Mouse (Mus musculus): ENCODE measurements around the gene Cdc25b. TPM values are rescaled to one million over a fixed set of nuclear protein-coding genes. Genes with fewer than 3 reads are reported as not detected.

Gene Cdc25b
- polyA plus RNA-seq, 1 experiment, result 73.8 TPM

GRCm38 (mm10) chr2:131177932-131178331, 8.8 kb upstream of the Cdc25b start:
- TF ChIP-seq MAX (IDR thresholded peaks at IDR 0.05), result peak; percentile 39
- peak; percentile 61 for TF ChIP-seq USF1 (IDR thresholded peaks at IDR 0.05; ENCODE audit: low read depth)
- no peak for TF ChIP-seq MYOG (IDR thresholded peaks at IDR 0.05; ENCODE audit: control insufficient read depth, extremely low read depth, insufficient read length)
- no peak for TF ChIP-seq CEBPB (IDR thresholded peaks at IDR 0.05; ENCODE audit: low read depth)
- Histone ChIP-seq H3K79me2 (ENCODE audit: control insufficient read depth, insufficient read depth) (peaks cover 46% of the 10 kb centered on the region), H3K79me3 (ENCODE audit: low read depth) (peaks cover 36% of the 10 kb centered on the region), H3ac (ENCODE audit: control insufficient read depth, insufficient read length, low read depth) (peak overlapping the region; percentile 29), H3K36me3 (ENCODE audit: control insufficient read depth, insufficient read depth) (peaks cover 13% of the 10 kb centered on the region), H3K27me3 (ENCODE audit: control insufficient read depth, insufficient read depth, insufficient read length) (no peaks in the 10 kb centered on the region), H3K4me3 (ENCODE audit: insufficient read depth, poor library complexity, severe bottlenecking) (peak overlapping the region; percentile 83)

GRCm38 (mm10) chr2:131178828-131179245, 7.9 kb upstream of the Cdc25b start:
- H3K27me3 ChIP-seq (ENCODE audit: control insufficient read depth, insufficient read depth, insufficient read length), result no peaks in the 10 kb centered on the region
- peak overlapping the region; percentile 83 for H3K4me3 ChIP-seq (ENCODE audit: insufficient read depth, poor library complexity, severe bottlenecking)
- peaks cover 36% of the 10 kb centered on the region for H3K79me3 ChIP-seq (ENCODE audit: low read depth)
- TF ChIP-seq MYOD1 (IDR thresholded peaks at IDR 0.05; ENCODE audit: control insufficient read depth, insufficient read length, low read depth), result no peak
- TF ChIP-seq FOSL1 (IDR thresholded peaks at IDR 0.05; ENCODE audit: insufficient read depth, low read length, poor library complexity, severe bottlenecking), result no peak
- no peak for TF ChIP-seq MYOG (IDR thresholded peaks at IDR 0.05; ENCODE audit: control insufficient read depth, extremely low read depth, insufficient read length)
- TF ChIP-seq CTCF (IDR thresholded peaks at IDR 0.05; ENCODE audit: control insufficient read depth, insufficient read depth, insufficient read length), result no peak
- TF ChIP-seq CEBPB (IDR thresholded peaks at IDR 0.05; ENCODE audit: low read depth), result no peak
- TF ChIP-seq USF1 (IDR thresholded peaks at IDR 0.05; ENCODE audit: low read depth), result no peak
- no peak for TF ChIP-seq MAX (IDR thresholded peaks at IDR 0.05)
- H3K36me3 ChIP-seq (ENCODE audit: control insufficient read depth, insufficient read depth), result peaks cover 13% of the 10 kb centered on the region
- H3K79me2 ChIP-seq (ENCODE audit: control insufficient read depth, insufficient read depth), result peaks cover 46% of the 10 kb centered on the region
- peak overlapping the region; percentile 90 for H3ac ChIP-seq (ENCODE audit: control insufficient read depth, insufficient read length, low read depth)

- Histone ChIP-seq H3K36me3 (ENCODE audit: control insufficient read depth, insufficient read depth) (peaks cover 13% of the 10 kb centered on the region), H3K27me3 (ENCODE audit: control insufficient read depth, insufficient read depth, insufficient read length) (no peaks in the 10 kb centered on the region)
- TF ChIP-seq MYOD1 (IDR thresholded peaks at IDR 0.05; ENCODE audit: control insufficient read depth, insufficient read length, low read depth) (no peak), MYOG (IDR thresholded peaks at IDR 0.05; ENCODE audit: control insufficient read depth, extremely low read depth, insufficient read length) (no peak), CTCF (IDR thresholded peaks at IDR 0.05; ENCODE audit: control insufficient read depth, insufficient read depth, insufficient read length) (peak; percentile 21), FOSL1 (IDR thresholded peaks at IDR 0.05; ENCODE audit: insufficient read depth, low read length, poor library complexity, severe bottlenecking) (no peak), MAX (IDR thresholded peaks at IDR 0.05) (peak; percentile 69)
These were observed 7.4 kb upstream of the Cdc25b start for GRCm38 (mm10) chr2:131179246-131179886.

GRCm38 (mm10) chr2:131179990-131180587, 6.7 kb upstream of the Cdc25b start, which contains the start of gene Cenpb:
TSS of gene Cenpb (minus strand) at chr2:131180067.
- peaks cover 13% of the 10 kb centered on the region for H3K36me3 ChIP-seq (ENCODE audit: control insufficient read depth, insufficient read depth)
- no peaks in the 10 kb centered on the region for H3K27me3 ChIP-seq (ENCODE audit: control insufficient read depth, insufficient read depth, insufficient read length)
- peaks cover 36% of the 10 kb centered on the region for H3K79me3 ChIP-seq (ENCODE audit: low read depth)
- H3K79me2 ChIP-seq (ENCODE audit: control insufficient read depth, insufficient read depth), result peaks cover 46% of the 10 kb centered on the region
- TF ChIP-seq FOSL1 (IDR thresholded peaks at IDR 0.05; ENCODE audit: insufficient read depth, low read length, poor library complexity, severe bottlenecking) (no peak), CEBPB (IDR thresholded peaks at IDR 0.05; ENCODE audit: low read depth) (peak; percentile 51), MAX (IDR thresholded peaks at IDR 0.05) (peak; percentile 84), CTCF (IDR thresholded peaks at IDR 0.05; ENCODE audit: control insufficient read depth, insufficient read depth, insufficient read length) (peak; percentile 91)
- H3ac ChIP-seq (ENCODE audit: control insufficient read depth, insufficient read length, low read depth), result peak within 1 kb of the TSS; percentile 90
- H3K4me3 ChIP-seq (ENCODE audit: insufficient read depth, poor library complexity, severe bottlenecking), result peak within 1 kb of the TSS; percentile 83

More at GRCm38 (mm10) chr2:131179246-131179886, 7.4 kb upstream of the Cdc25b start:
- peak overlapping the region; percentile 83 for H3K4me3 ChIP-seq (ENCODE audit: insufficient read depth, poor library complexity, severe bottlenecking)
- H3K79me3 ChIP-seq (ENCODE audit: low read depth), result peaks cover 36% of the 10 kb centered on the region
- peaks cover 46% of the 10 kb centered on the region for H3K79me2 ChIP-seq (ENCODE audit: control insufficient read depth, insufficient read depth)
- H3ac ChIP-seq (ENCODE audit: control insufficient read depth, insufficient read length, low read depth), result peak overlapping the region; percentile 90

- Histone ChIP-seq H3K79me3 (ENCODE audit: low read depth) (peaks cover 25% of the 10 kb centered on the region), H3K4me3 (ENCODE audit: insufficient read depth, poor library complexity, severe bottlenecking) (peak overlapping the region; percentile 86), H3K36me3 (ENCODE audit: control insufficient read depth, insufficient read depth) (peaks cover 33% of the 10 kb centered on the region), H3K27me3 (ENCODE audit: control insufficient read depth, insufficient read depth, insufficient read length) (no peaks in the 10 kb centered on the region), H3K79me2 (ENCODE audit: control insufficient read depth, insufficient read depth) (peaks cover 44% of the 10 kb centered on the region), H3ac (ENCODE audit: control insufficient read depth, insufficient read length, low read depth) (peak overlapping the region; percentile 72)
- TF ChIP-seq CEBPB (IDR thresholded peaks at IDR 0.05; ENCODE audit: low read depth), result no peak
- no peak for TF ChIP-seq USF1 (IDR thresholded peaks at IDR 0.05; ENCODE audit: low read depth)
- TF ChIP-seq MYOD1 (IDR thresholded peaks at IDR 0.05; ENCODE audit: control insufficient read depth, insufficient read length, low read depth), result peak; percentile 80
- no peak for TF ChIP-seq MAX (IDR thresholded peaks at IDR 0.05)
These were observed 406 bp upstream of the Cdc25b start for GRCm38 (mm10) chr2:131186343-131186742.

- Histone ChIP-seq H3K36me3 (ENCODE audit: control insufficient read depth, insufficient read depth) (peaks cover 45% of the 10 kb centered on the region), H3K27me3 (ENCODE audit: control insufficient read depth, insufficient read depth, insufficient read length) (no peaks in the 10 kb centered on the region), H3K4me3 (ENCODE audit: insufficient read depth, poor library complexity, severe bottlenecking) (peak overlapping the region; percentile 86), H3K79me2 (ENCODE audit: control insufficient read depth, insufficient read depth) (peaks cover 44% of the 10 kb centered on the region), H3ac (ENCODE audit: control insufficient read depth, insufficient read length, low read depth) (peak overlapping the region; percentile 98), H3K79me3 (ENCODE audit: low read depth) (peaks cover 25% of the 10 kb centered on the region)
- no peak for TF ChIP-seq MYOD1 (IDR thresholded peaks at IDR 0.05; ENCODE audit: control insufficient read depth, insufficient read length, low read depth)
- TF ChIP-seq FOSL1 (IDR thresholded peaks at IDR 0.05; ENCODE audit: insufficient read depth, low read length, poor library complexity, severe bottlenecking), result no peak
- no peak for TF ChIP-seq CTCF (IDR thresholded peaks at IDR 0.05; ENCODE audit: control insufficient read depth, insufficient read depth, insufficient read length)
- TF ChIP-seq MYOG (IDR thresholded peaks at IDR 0.05; ENCODE audit: control insufficient read depth, extremely low read depth, insufficient read length), result no peak
- TF ChIP-seq CEBPB (IDR thresholded peaks at IDR 0.05; ENCODE audit: low read depth), result no peak
- no peak for TF ChIP-seq MAX (IDR thresholded peaks at IDR 0.05)
- no peak for TF ChIP-seq USF1 (IDR thresholded peaks at IDR 0.05; ENCODE audit: low read depth)
These were observed 813 bp downstream of the Cdc25b start for GRCm38 (mm10) chr2:131187602-131187922.

Measured in C2C12 (cell line).